Mouse (Mus musculus) embryo, embryonic 9.5 days (tissue): ENCODE measurements at regions not wholly inside any gene's neighbourhood (a gene's known extent, or its start where the extent isn't known, plus 50 kb on each side); places are given as distances from the start of the nearest gene placed in this dataset.

ENCODE experiments used
- DNase-seq: peaks from one replicate; pipeline ENCODE4 v3.0.0-alpha.2; 2017; ENCODE audit errors: extremely low spot score

DNA sequence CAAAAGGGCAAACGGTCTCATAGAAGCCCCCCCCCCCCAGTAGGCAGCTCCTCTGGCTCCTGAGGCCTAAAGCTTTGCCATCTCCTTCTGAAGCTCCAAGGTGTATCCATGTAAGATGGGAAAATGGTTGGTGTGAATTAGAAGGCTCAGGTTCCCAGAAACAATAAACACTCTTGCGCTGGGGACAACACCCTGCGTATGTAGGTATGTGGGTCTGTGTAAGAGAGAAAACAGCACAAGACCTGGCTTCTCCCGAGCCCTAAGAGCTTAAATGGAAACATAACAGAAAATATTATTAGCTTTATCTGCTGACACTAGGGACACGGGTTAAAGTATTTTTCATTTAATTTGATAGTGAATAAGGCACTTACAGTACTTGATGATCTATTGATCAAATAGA is 79.9 kb upstream of the Tbca start:
- DNase-seq, result peak; percentile 19

DNA sequence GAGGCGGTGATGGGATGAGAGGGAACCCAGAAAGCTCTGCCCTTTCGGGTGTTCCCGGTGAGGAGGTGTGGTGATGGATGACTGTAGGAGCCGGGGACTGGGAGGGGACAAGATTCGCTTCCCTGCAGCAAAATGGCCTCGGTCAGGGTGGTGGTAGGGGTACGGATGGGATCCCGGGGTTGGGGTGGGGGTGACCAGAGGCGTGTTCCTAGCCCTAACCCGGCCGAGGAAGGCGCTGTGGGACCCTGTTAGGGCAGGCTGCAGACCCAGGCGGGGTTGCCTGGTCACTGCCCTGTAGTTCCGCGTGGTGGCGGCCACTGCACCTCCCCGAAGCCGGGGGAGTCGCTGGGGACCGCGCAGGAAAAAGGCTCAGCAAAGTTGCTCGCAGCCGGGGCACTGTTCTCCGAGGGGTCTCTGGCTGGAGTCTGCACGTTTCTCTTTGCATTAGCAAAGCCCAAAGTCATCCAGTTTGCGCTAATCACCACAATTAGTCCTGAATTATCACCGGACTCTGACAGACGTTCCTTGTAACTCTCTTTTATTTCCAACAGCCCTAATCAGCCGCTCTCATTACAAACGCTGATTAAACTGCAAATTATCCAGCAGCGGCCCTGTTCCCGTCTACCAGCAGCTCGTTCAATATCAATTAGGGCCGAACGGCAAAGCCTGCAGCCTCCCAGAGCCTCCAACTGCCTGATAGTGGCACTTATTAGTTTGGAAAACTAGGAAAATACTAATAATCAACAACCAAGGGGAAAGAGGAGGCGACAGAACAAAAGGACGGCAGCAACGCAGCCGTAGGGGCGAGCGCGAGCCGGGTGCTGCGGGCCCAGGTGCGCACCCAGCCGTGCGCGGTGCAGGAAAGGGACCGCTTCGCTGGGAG is 78.8 kb upstream of the Tbca start:
- peak; percentile 71 for DNase-seq

DNA sequence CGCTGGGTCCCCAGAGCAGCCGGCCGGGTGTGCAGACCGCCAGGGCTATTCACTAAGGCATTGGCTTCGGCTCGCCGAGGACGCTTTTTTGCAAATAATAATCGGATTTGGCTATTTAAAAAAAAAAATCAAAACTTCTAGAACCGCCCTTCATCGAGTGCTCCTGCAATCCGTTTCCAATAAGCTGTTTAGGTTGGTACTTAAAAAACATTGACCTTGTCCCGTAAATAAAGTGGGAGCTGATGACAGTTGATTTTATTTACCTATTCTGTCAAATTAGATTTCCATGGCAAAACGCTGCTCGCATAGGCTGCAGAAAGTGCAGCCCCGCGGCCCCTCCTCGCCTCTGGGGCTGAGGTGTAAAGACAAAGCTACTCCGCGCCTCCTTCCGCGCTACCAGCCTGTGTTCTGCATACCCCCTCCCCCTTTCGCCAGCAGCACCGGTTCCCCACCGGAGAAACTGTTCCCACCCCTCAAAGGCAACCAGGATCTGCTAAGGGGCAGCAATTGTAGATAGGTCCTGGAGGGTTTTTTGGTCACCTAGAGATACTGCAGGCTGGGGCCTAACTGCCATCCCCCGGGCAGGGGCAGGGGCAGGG is 78.0 kb upstream of the Tbca start:
- peak; percentile 36 for DNase-seq

DNA sequence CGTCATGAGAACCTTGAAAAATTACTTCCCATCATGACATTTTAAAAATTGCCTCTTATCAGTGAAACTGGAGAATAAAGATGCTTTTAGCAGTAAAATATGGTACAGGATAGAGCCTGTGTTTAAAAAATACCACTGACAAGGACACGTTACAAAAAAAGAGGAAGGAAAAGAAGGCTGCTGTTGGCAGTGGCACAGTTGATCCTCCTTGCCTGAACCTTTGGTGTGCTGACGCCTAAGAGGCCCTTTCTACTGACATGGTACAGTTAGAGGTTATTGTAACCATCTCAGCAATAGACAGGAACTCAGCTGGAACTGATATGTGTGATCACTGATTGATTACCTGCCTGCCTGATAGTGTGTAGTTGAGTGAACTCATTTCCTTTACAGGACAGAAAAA is 75.3 kb upstream of the Tbca start:
- DNase-seq, result no peak

DNA sequence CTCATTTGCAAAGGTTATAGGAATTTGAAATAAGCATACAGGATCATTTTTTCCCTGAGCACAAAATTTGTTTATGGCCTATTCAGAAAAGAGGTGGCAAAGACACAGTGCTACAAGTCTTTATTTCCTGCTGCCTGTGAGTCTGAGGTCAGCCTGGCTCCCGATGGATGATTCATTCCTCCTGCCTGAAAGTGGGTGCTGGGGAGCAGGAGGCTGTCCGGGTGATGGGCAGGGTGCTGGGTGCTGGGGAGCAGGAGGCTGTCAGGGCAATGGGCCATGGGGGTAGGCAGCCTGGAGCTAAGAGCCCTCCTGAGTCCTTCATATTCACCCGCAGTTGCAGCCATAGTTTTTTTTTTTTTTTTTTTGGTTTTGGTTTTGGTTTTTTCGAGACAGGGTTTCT is 67.1 kb upstream of the Tbca start:
- DNase-seq, result no peak
